Mouse (Mus musculus) limb, embryonic 10.5 days (tissue): Measurements from ENCODE around the gene Umodl1. TPM values are rescaled to one million over a fixed set of nuclear protein-coding genes. Genes with fewer than 3 reads are reported as not detected.

ENCODE experiments used
- DNase-seq: peaks from one replicate; pipeline ENCODE4 v3.0.0-alpha.2; 2017; ENCODE audit warnings: low spot score
- H3K27ac ChIP-seq: fragments of 300-500 bp; sonication (generic); 2 replicates; pipeline ENCODE4 v1.5.1; 2016; ENCODE audit warnings: mild to moderate bottlenecking
- H3K27me3 ChIP-seq: fragments of 300-500 bp; sonication (generic); 2 replicates; pipeline ENCODE4 v1.6.1; 2016; ENCODE audit warnings: low read depth, mild to moderate bottlenecking; ENCODE audit not compliant: poor library complexity, severe bottlenecking
- H3K36me3 ChIP-seq: fragments of 300-500 bp; sonication (generic); 2 replicates; pipeline ENCODE4 v1.6.1; 2016; ENCODE audit warnings: mild to moderate bottlenecking, moderate library complexity
- H3K4me1 ChIP-seq: fragments of 300-500 bp; sonication (generic); 2 replicates; pipeline ENCODE4 v1.6.1; 2016
- H3K4me3 ChIP-seq: fragments of 300-500 bp; sonication (generic); 2 replicates; pipeline ENCODE4 v1.5.1; 2016; ENCODE audit warnings: mild to moderate bottlenecking, moderate library complexity
- H3K9me3 ChIP-seq: fragments of 300-500 bp; sonication (generic); replicated peaks from 2 replicates; pipeline ENCODE4 v1.6.1; 2016; ENCODE audit warnings: mild to moderate bottlenecking
- WGBS: fragments of 180-500 bp; shearing (Covaris S2); methylation state at CpG from one replicate; pipeline ENCODE4 v1.1.7; 2016; 5-methylcytosine and 5-hydroxymethylcytosine counted together
- polyA plus RNA-seq: library from polyadenylated mRNA; unstranded; fragments of >200 nt; fragmentation: Nextera tagmentation; extraction: Ambion mirVana; gene quantifications from 2 replicates; pipeline ENCODE4 v1.2.1, GENCODE M21; 2016

Gene Umodl1
- 0.09 and 0.24 TPM in 2 replicates for polyA plus RNA-seq

- Histone ChIP-seq H3K36me3 (no peaks in the 10 kb centered on the region), H3K9me3 (no peaks in the 10 kb centered on the region), H3K4me3 (no peak within 1 kb of the TSS), H3K27me3 (peaks cover 9% of the 10 kb centered on the region), H3K4me1 (peaks cover 10% of the 10 kb centered on the region), H3K27ac (0 out of 2 replicates have a peak within 1 kb of the TSS, but pooled peaks have one; percentile 36)
- WGBS, result 32% methylated on average over 10 of the region's 10 CpGs
- no peak for DNase-seq
Measured at GRCm38 (mm10) chr17:30954340-30954739, at the start of gene Umodl1. Umodl1 (plus strand) TSS chr17:30954640.

- H3K9me3 ChIP-seq, result no peaks in the 10 kb centered on the region
- H3K27ac ChIP-seq, result no peak overlapping the region
- peaks cover 29% of the 10 kb centered on the region for H3K4me1 ChIP-seq
- 72% methylated on average over 4 of the region's 4 CpGs for WGBS
- DNase-seq, result no peak
- no peak overlapping the region for H3K4me3 ChIP-seq
- peaks cover 99% of the 10 kb centered on the region for H3K27me3 ChIP-seq
- no peaks in the 10 kb centered on the region for H3K36me3 ChIP-seq
Measured at GRCm38 (mm10) chr17:30907577-30907976, 46.9 kb upstream of the Umodl1 start.

DNA sequence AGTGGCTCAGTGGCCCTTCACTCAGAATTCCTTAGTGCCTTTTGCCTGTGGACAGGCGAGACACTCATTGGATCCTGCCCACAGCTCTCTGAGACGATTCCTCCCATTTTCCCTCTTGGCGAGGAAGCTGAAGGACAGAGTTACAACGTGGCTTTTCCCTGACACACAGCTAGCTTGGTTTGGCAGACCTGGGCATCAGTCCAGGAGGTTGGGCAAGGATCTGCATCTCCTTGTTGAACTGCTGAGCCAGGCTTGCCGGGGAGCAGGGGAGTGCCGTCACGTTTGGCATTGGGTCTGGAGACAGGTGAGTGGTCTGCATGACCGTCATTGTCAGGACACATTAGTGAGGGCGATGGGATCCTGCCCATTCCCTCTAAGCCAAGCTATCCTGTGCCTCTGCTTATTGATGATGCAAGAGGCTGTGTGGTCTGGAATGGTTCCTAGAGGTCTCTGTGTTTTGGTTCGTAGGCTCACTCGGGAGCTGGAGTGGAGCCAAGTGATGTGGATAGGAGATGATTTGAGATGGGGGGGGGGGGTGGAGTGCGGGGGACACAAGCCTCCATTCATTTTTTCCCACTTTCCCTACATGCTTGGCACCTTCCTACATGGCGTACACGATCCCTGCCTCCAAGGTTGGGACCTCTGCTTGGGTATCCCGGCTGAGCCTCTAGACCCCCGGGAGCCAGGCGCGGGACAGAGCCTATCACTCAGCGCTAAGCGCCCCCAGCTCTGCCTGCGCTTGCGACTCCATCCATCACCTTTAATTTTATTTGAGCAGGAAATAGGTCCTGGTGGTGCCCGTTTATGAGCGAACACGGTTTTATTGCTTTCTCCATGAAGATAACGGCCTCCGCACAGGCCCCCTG is 43.3 kb upstream of the Umodl1 start:
- DNase-seq, result no peak
- no peak overlapping the region for H3K27ac ChIP-seq
- 52% methylated on average over 27 of the region's 27 CpGs for WGBS
- H3K4me3 ChIP-seq, result peak overlapping the region; percentile 26
- H3K4me1 ChIP-seq, result peaks cover 42% of the 10 kb centered on the region
- H3K36me3 ChIP-seq, result no peaks in the 10 kb centered on the region
- peaks cover 84% of the 10 kb centered on the region for H3K27me3 ChIP-seq
- no peaks in the 10 kb centered on the region for H3K9me3 ChIP-seq

- DNase-seq, result no peak
- Histone ChIP-seq H3K27ac (0 out of 2 replicates have a peak overlapping the region, but pooled peaks have one; percentile 3), H3K27me3 (peaks cover 78% of the 10 kb centered on the region)
Measured at GRCm38 (mm10) chr17:30911732-30912088, 42.7 kb upstream of the Umodl1 start.

GRCm38 (mm10) chr17:30912536-30912935 is 41.9 kb upstream of the Umodl1 start:
- H3K36me3 ChIP-seq, result no peaks in the 10 kb centered on the region
- H3K27me3 ChIP-seq, result peaks cover 70% of the 10 kb centered on the region
- DNase-seq, result no peak
- WGBS, result 56% methylated on average over 5 of the region's 5 CpGs
- H3K27ac ChIP-seq, result no peak overlapping the region
- no peak overlapping the region for H3K4me3 ChIP-seq
- peaks cover 35% of the 10 kb centered on the region for H3K4me1 ChIP-seq
- no peaks in the 10 kb centered on the region for H3K9me3 ChIP-seq

More at GRCm38 (mm10) chr17:30911732-30912088, 42.7 kb upstream of the Umodl1 start:
- 27% methylated on average over 8 of the region's 8 CpGs for WGBS
- Histone ChIP-seq H3K4me3 (peak overlapping the region; percentile 26), H3K9me3 (no peaks in the 10 kb centered on the region), H3K36me3 (no peaks in the 10 kb centered on the region), H3K4me1 (peaks cover 42% of the 10 kb centered on the region)

DNA sequence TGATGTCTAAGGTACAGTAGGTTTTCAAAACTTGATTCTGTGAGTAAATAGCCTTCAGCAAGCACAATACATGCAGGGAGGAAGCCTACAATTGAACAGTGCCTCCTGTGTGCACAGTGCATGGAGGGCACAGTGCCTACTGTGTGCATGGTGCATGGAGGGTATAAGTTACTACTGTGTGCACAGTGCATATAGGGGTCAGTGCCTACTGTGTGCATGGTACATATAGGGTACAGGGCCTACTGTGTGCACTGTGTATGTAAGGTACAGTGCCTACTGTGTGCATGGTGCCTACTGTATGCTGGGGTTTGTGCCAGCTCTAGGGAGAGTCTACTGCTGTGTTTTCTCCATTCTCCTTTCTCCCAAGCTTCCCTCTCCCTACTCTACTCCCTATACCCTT is 40.2 kb upstream of the Umodl1 start:
- Histone ChIP-seq H3K9me3 (no peaks in the 10 kb centered on the region), H3K4me1 (peaks cover 35% of the 10 kb centered on the region), H3K4me3 (no peak overlapping the region), H3K27me3 (peaks cover 53% of the 10 kb centered on the region), H3K27ac (no peak overlapping the region), H3K36me3 (no peaks in the 10 kb centered on the region)
- DNase-seq, result no peak

- Histone ChIP-seq H3K4me1 (no peaks in the 10 kb centered on the region), H3K36me3 (no peaks in the 10 kb centered on the region), H3K9me3 (no peaks in the 10 kb centered on the region), H3K27me3 (no peaks in the 10 kb centered on the region), H3K27ac (no peak overlapping the region), H3K4me3 (no peak overlapping the region)
- DNase-seq, result no peak
- WGBS, result 75% methylated on average over 4 of the region's 4 CpGs
Measured at GRCm38 (mm10) chr17:30923566-30923965, 30.9 kb upstream of the Umodl1 start.

DNA sequence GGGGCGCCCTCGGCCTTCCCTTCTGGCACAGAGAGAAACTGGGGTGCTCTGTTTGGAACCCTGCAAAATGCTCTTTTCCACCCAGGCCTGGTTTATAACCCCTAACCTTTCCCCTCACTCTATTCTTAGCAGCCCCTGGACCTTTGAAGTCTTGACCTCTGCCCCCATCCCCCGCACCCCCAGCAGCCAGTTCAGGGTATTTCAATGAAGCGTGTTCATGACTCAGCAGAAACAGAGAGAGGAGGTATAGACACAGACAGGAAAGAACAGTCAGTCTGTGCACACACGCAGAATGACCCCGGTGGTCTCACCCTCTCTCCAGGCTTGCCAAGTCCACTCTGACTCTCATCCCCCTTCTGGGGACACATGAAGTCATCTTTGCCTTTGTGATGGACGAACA is 23.6 kb upstream of the Umodl1 start:
- WGBS, result 72% methylated on average over 7 of the region's 7 CpGs
- H3K27ac ChIP-seq, result no peak overlapping the region
- no peak overlapping the region for H3K4me3 ChIP-seq
- H3K27me3 ChIP-seq, result no peaks in the 10 kb centered on the region; the same call in 1 of the 2 replicates
- no peaks in the 10 kb centered on the region for H3K9me3 ChIP-seq
- no peaks in the 10 kb centered on the region for H3K36me3 ChIP-seq
- H3K4me1 ChIP-seq, result peaks cover 19% of the 10 kb centered on the region
- no peak for DNase-seq

DNA sequence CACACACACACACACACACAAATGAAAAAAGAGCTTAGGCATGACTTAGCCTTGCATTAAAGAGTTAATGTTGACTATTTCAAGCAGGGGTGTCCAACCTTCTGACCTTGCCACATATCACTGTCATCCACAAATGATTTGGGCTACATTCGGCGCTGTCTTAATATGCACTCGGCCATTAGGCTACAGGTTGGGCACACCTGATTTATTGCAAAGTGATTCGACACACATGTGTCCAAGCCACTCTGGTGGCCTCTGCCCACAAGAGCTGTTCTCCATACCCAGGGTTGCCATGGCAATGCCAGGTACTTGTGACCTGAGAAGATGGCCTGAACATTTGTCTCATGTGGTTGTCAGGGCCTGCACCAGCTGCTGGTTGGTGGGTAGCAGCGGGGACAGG is 21.6 kb upstream of the Umodl1 start:
- no peaks in the 10 kb centered on the region for H3K36me3 ChIP-seq
- 34% methylated on average over 5 of the region's 5 CpGs for WGBS
- peak; percentile 59 for DNase-seq
- H3K27ac ChIP-seq, result no peak overlapping the region
- H3K27me3 ChIP-seq, result no peaks in the 10 kb centered on the region; the same call in 1 of the 2 replicates
- H3K4me3 ChIP-seq, result no peak overlapping the region
- peaks cover 19% of the 10 kb centered on the region for H3K4me1 ChIP-seq
- H3K9me3 ChIP-seq, result no peaks in the 10 kb centered on the region

GRCm38 (mm10) chr17:30935301-30935700 is 19.1 kb upstream of the Umodl1 start:
- peaks cover 17% of the 10 kb centered on the region for H3K4me1 ChIP-seq
- H3K27me3 ChIP-seq, result no peaks in the 10 kb centered on the region; the same call in 1 of the 2 replicates
- H3K36me3 ChIP-seq, result no peaks in the 10 kb centered on the region
- H3K4me3 ChIP-seq, result no peak overlapping the region
- no peak for DNase-seq
- no peak overlapping the region for H3K27ac ChIP-seq
- 71% methylated on average over 5 of the region's 5 CpGs for WGBS
- no peaks in the 10 kb centered on the region for H3K9me3 ChIP-seq

GRCm38 (mm10) chr17:30938554-30938953 is 15.9 kb upstream of the Umodl1 start:
- 57% methylated on average over 9 of the region's 9 CpGs for WGBS
- H3K27me3 ChIP-seq, result no peaks in the 10 kb centered on the region; the same call in 1 of the 2 replicates
- H3K27ac ChIP-seq, result no peak overlapping the region
- no peaks in the 10 kb centered on the region for H3K36me3 ChIP-seq
- H3K9me3 ChIP-seq, result no peaks in the 10 kb centered on the region
- H3K4me3 ChIP-seq, result no peak overlapping the region
- peak; percentile 74 for DNase-seq
- H3K4me1 ChIP-seq, result no peaks in the 10 kb centered on the region

- H3K4me3 ChIP-seq, result no peak overlapping the region
- no peaks in the 10 kb centered on the region for H3K9me3 ChIP-seq
- WGBS, result 86% methylated on average over 1 of the region's 1 CpGs
- no peaks in the 10 kb centered on the region for H3K4me1 ChIP-seq
- H3K36me3 ChIP-seq, result no peaks in the 10 kb centered on the region
- peaks cover 3% of the 10 kb centered on the region; the same call in 1 of the 2 replicates for H3K27me3 ChIP-seq
- no peak for DNase-seq
- no peak overlapping the region for H3K27ac ChIP-seq
Measured at GRCm38 (mm10) chr17:30948382-30948781, 6.1 kb upstream of the Umodl1 start.

- DNase-seq, result peak; percentile 64
Measured at GRCm38 (mm10) chr17:30950780-30951179, 3.7 kb upstream of the Umodl1 start.

More at GRCm38 (mm10) chr17:30950780-30951179, 3.7 kb upstream of the Umodl1 start:
- Histone ChIP-seq H3K27me3 (peaks cover 9% of the 10 kb centered on the region), H3K36me3 (no peaks in the 10 kb centered on the region), H3K4me3 (no peak overlapping the region), H3K27ac (no peak overlapping the region), H3K4me1 (peaks cover 10% of the 10 kb centered on the region), H3K9me3 (no peaks in the 10 kb centered on the region)
- 9% methylated on average over 7 of the region's 7 CpGs for WGBS
